Mouse (Mus musculus) C2C12 (cell line): ENCODE results near the gene 2810004N23Rik. TPM values are rescaled to one million over a fixed set of nuclear protein-coding genes. Genes with fewer than 3 reads are reported as not detected.
A peak's percentile ranks its signal among the peaks of the same experiment; 100 is the strongest.

ENCODE experiments used
- H3K27me3 ChIP-seq: one replicate; pipeline ENCODE4 v1.6.1; 2011; ENCODE audit not compliant: control insufficient read depth, insufficient read depth, insufficient read length
- H3K36me3 ChIP-seq: one replicate; pipeline ENCODE4 v1.6.1; 2011; ENCODE audit not compliant: control insufficient read depth, insufficient read depth
- H3K4me3 ChIP-seq: one replicate; pipeline ENCODE4 v1.5.1; 2011; ENCODE audit warnings: mild to moderate bottlenecking, control low read depth; ENCODE audit not compliant: poor library complexity, insufficient read depth, severe bottlenecking
- H3K79me2 ChIP-seq: one replicate; pipeline ENCODE4 v1.6.1; 2011; ENCODE audit not compliant: control insufficient read depth, insufficient read depth
- H3K79me3 ChIP-seq: one replicate; pipeline ENCODE4 v1.6.1; 2011; ENCODE audit warnings: low read depth, control low read depth
- H3ac ChIP-seq: one replicate; pipeline ENCODE3; 2011; ENCODE audit warnings: low read depth; ENCODE audit not compliant: control insufficient read depth, insufficient read length
- CEBPB ChIP-seq: IDR thresholded peaks from one replicate; pipeline ENCODE4 v1.6.1; 2011; ENCODE audit warnings: low read depth, mild to moderate bottlenecking, control low read depth, moderate library complexity
- CTCF ChIP-seq: IDR thresholded peaks from one replicate; pipeline ENCODE4 v1.5.1; 2011; ENCODE audit not compliant: control insufficient read depth, insufficient read depth, insufficient read length
- FOSL1 ChIP-seq: IDR thresholded peaks from one replicate; pipeline ENCODE4 v1.8.0; 2011; ENCODE audit warnings: mild to moderate bottlenecking, low read length; ENCODE audit not compliant: poor library complexity, insufficient read depth, severe bottlenecking
- MAX ChIP-seq: IDR thresholded peaks from one replicate; pipeline ENCODE4 v1.6.1; 2011; ENCODE audit warnings: mild to moderate bottlenecking, control low read depth
- MYOD1 ChIP-seq: IDR thresholded peaks from one replicate; pipeline ENCODE4 v1.6.1; 2011; ENCODE audit warnings: low read depth; ENCODE audit not compliant: control insufficient read depth, insufficient read length
- MYOG ChIP-seq: IDR thresholded peaks from one replicate; pipeline ENCODE4 v1.6.1; 2011; ENCODE audit not compliant: control insufficient read depth, insufficient read length; ENCODE audit errors: extremely low read depth
- USF1 ChIP-seq: IDR thresholded peaks from one replicate; pipeline ENCODE4 v1.6.1; 2011; ENCODE audit warnings: low read depth, mild to moderate bottlenecking, control low read depth, moderate library complexity
- polyA plus RNA-seq: library from polyadenylated mRNA; unstranded; fragments of >200 nt; fragmentation: generic; extraction: Trizol; gene quantifications from one replicate; pipeline ENCODE4 v1.2.1, GENCODE M21; 2012; ENCODE audit warnings: missing spikeins

The 2810004N23Rik gene
- polyA plus RNA-seq, 1 experiment = 27.9 TPM

- TF ChIP-seq CTCF = no peak
- TF ChIP-seq USF1 = no peak
- peak within 1 kb of the TSS; percentile 46 for H3ac ChIP-seq
- peaks cover 58% of the 10 kb centered on the region for H3K27me3 ChIP-seq
- no peak within 1 kb of the TSS for H3K4me3 ChIP-seq
- H3K79me3 ChIP-seq = no peaks in the 10 kb centered on the region
- H3K79me2 ChIP-seq = no peaks in the 10 kb centered on the region
- no peaks in the 10 kb centered on the region for H3K36me3 ChIP-seq
Observed at GRCm38 (mm10) chr8:124792708-124793107, 70.2 kb downstream of the 2810004N23Rik start, which contains the start of gene Trim67. TSS of gene Trim67 (plus strand) at chr8:124793092.

- Histone ChIP-seq H3K4me3 (no peak overlapping the region), H3K27me3 (peaks cover 58% of the 10 kb centered on the region), H3K36me3 (no peaks in the 10 kb centered on the region), H3K79me2 (no peaks in the 10 kb centered on the region), H3K79me3 (no peaks in the 10 kb centered on the region), H3ac (no peak overlapping the region)
- no peak for TF ChIP-seq MYOG
- no peak for TF ChIP-seq CEBPB
- TF ChIP-seq CTCF = no peak
- no peak for TF ChIP-seq FOSL1
- no peak for TF ChIP-seq MYOD1
- TF ChIP-seq MAX = no peak
- TF ChIP-seq USF1 = no peak
Observed at GRCm38 (mm10) chr8:124792186-124792585, 70.7 kb downstream of the 2810004N23Rik start.

GRCm38 (mm10) chr8:124791751-124792150, 71.2 kb downstream of the 2810004N23Rik start:
- TF ChIP-seq MAX (no peak), CTCF (no peak), USF1 (no peak), FOSL1 (no peak), MYOG (no peak), CEBPB (no peak), MYOD1 (no peak)
- Histone ChIP-seq H3K36me3 (no peaks in the 10 kb centered on the region), H3K79me2 (no peaks in the 10 kb centered on the region), H3K27me3 (peaks cover 57% of the 10 kb centered on the region), H3K4me3 (no peak overlapping the region), H3K79me3 (no peaks in the 10 kb centered on the region), H3ac (no peak overlapping the region)

GRCm38 (mm10) chr8:124790676-124791075, 72.2 kb downstream of the 2810004N23Rik start:
- peak overlapping the region; percentile 11 for H3K4me3 ChIP-seq
- no peaks in the 10 kb centered on the region for H3K36me3 ChIP-seq
- no peaks in the 10 kb centered on the region for H3K79me2 ChIP-seq
- no peak overlapping the region for H3ac ChIP-seq
- no peaks in the 10 kb centered on the region for H3K79me3 ChIP-seq
- TF ChIP-seq FOSL1 (no peak), USF1 (no peak), MAX (no peak), MYOD1 (no peak), MYOG (no peak), CEBPB (no peak), CTCF (no peak)
- peaks cover 51% of the 10 kb centered on the region for H3K27me3 ChIP-seq

Other genes starting within 250 kb of the 2810004N23Rik start
- gene 2310022B05Rik, start 199.8 kb downstream of the 2810004N23Rik start, polyA plus RNA-seq = 52.1 TPM
- gene Ttc13, start 141.1 kb downstream of the 2810004N23Rik start, polyA plus RNA-seq = 23.0 TPM
- gene Arv1, start 141.0 kb downstream of the 2810004N23Rik start, polyA plus RNA-seq = 11.4 TPM
- 1.5 TPM for gene Fam89a, start 111.3 kb downstream of the 2810004N23Rik start, polyA plus RNA-seq
- not detected for gene Trim67, start 70.0 kb downstream of the 2810004N23Rik start, polyA plus RNA-seq
- 59.9 TPM for gene Gnpat, start 87 bp downstream of the 2810004N23Rik start, polyA plus RNA-seq
- 10.7 TPM for gene Exoc8, start 34.6 kb upstream of the 2810004N23Rik start, polyA plus RNA-seq
- 9.1 TPM for gene Sprtn, start 34.8 kb upstream of the 2810004N23Rik start, polyA plus RNA-seq
- 29.7 TPM for gene Egln1, start 86.2 kb upstream of the 2810004N23Rik start, polyA plus RNA-seq
- gene Tsnax, start 149.9 kb upstream of the 2810004N23Rik start, polyA plus RNA-seq = 50.9 TPM
- gene Disc1, start 191.1 kb upstream of the 2810004N23Rik start, polyA plus RNA-seq = 0.12 TPM